Mouse (Mus musculus): Measurements from ENCODE around the gene Rnf157. TPM values are rescaled to one million over a fixed set of nuclear protein-coding genes. Genes with fewer than 3 reads are reported as not detected.
A peak's percentile ranks its signal among the peaks of the same experiment; 100 is the strongest.

Gene Rnf157
- total RNA-seq, 1 experiment: 3.7 TPM

GRCm38 (mm10) chr11:116297017-116297416 lies 115.8 kb downstream of the Rnf157 start:
- no peak overlapping the region for H3K27ac ChIP-seq (ENCODE audit: insufficient read depth, low read depth, low read length, poor library complexity, severe bottlenecking)
- peaks cover 0 to 4% of the 10 kb centered on the region in 2 experiments; a peak in 2 of 4 replicates for H3K4me1 ChIP-seq (ENCODE audit: control insufficient read depth in 2 of 2, insufficient read depth in 2 of 2, low read length in 2 of 2, poor library complexity in 1 of 2)
- no peak for TF ChIP-seq MAFK (IDR thresholded peaks at IDR 0.05; ENCODE audit: insufficient read depth, low read depth, low read length)
- TF ChIP-seq ZNF384 (IDR thresholded peaks at IDR 0.05; ENCODE audit: low read depth, low read length): no peak
- TF ChIP-seq HCFC1 (IDR thresholded peaks at IDR 0.05; ENCODE audit: borderline replicate concordance, insufficient read depth, low read length): no peak
- TF ChIP-seq ZC3H11A (IDR thresholded peaks at IDR 0.05; ENCODE audit: borderline replicate concordance, low read depth, low read length): no peak
- TF ChIP-seq CHD2 (IDR thresholded peaks at IDR 0.05; ENCODE audit: low read depth, low read length): no peak
- H3K36me3 ChIP-seq (ENCODE audit: control insufficient read depth, insufficient read depth, low read length, poor library complexity, severe bottlenecking): no peaks in the 10 kb centered on the region
- no peak overlapping the region for H3K4me3 ChIP-seq (ENCODE audit: insufficient read depth in 1 of 2, low read depth in 1 of 2, low read length in 2 of 2, poor library complexity in 1 of 2, severe bottlenecking in 1 of 2)
- no peaks in the 10 kb centered on the region for H3K9me3 ChIP-seq (ENCODE audit: control insufficient read depth, insufficient read depth, low read depth, low read length)
- DNase-seq (ENCODE audit: low read depth, low spot score): no peak
- in situ Hi-C loops (cut with MboI; ENCODE audit: low sequenced_read_pairs in 2 of 2, unreplicated experiment in 2 of 2): no loop called here
- H3K9ac ChIP-seq (ENCODE audit: insufficient read depth, low read depth, low read length, poor library complexity, severe bottlenecking): no peak overlapping the region

- Histone ChIP-seq H3K4me3 (ENCODE audit: insufficient read depth in 1 of 2, low read depth in 1 of 2, low read length in 2 of 2, poor library complexity in 1 of 2, severe bottlenecking in 1 of 2) (no peak overlapping the region), H3K9me3 (ENCODE audit: control insufficient read depth, insufficient read depth, low read depth, low read length) (no peaks in the 10 kb centered on the region), H3K4me1 (ENCODE audit: control insufficient read depth in 2 of 2, insufficient read depth in 2 of 2, low read length in 2 of 2, poor library complexity in 1 of 2) (peaks cover 0 to 4% of the 10 kb centered on the region in 2 experiments; a peak in 2 of 4 replicates), H3K36me3 (ENCODE audit: control insufficient read depth, insufficient read depth, low read length, poor library complexity, severe bottlenecking) (no peaks in the 10 kb centered on the region), H3K27ac (ENCODE audit: insufficient read depth, low read depth, low read length, poor library complexity, severe bottlenecking) (no peak overlapping the region), H3K9ac (ENCODE audit: insufficient read depth, low read depth, low read length, poor library complexity, severe bottlenecking) (no peak overlapping the region)
- in situ Hi-C loops (cut with MboI; ENCODE audit: low sequenced_read_pairs in 2 of 2, unreplicated experiment in 2 of 2): no loop called here
- TF ChIP-seq MAFK (IDR thresholded peaks at IDR 0.05; ENCODE audit: insufficient read depth, low read depth, low read length) (no peak), ZNF384 (IDR thresholded peaks at IDR 0.05; ENCODE audit: low read depth, low read length) (no peak), HCFC1 (IDR thresholded peaks at IDR 0.05; ENCODE audit: borderline replicate concordance, insufficient read depth, low read length) (no peak)
- DNase-seq (ENCODE audit: low read depth, low spot score): no peak
Measured at GRCm38 (mm10) chr11:116296191-116296734, 116.6 kb downstream of the Rnf157 start.

DNA sequence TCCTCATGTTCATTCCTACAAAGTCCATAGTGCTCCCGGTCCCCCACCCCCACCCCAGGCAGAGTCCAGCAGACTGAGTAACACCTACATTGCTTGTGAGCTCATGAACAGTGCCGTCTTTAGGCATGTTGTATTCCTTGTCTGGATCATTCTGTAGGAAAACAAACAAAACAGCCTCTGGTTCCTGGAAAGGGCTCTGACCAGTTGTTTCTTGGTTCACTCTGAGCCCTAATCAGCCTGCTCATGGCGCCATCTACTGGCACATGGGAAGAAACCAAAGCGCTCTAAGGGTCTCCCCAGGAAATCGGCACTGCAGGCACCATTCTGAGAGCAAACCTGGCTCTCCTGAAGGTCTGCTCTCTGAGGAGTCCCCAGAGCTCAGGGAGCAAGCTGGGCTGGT lies 118.5 kb downstream of the Rnf157 start:
- H3K27ac ChIP-seq (ENCODE audit: insufficient read depth, low read depth, low read length, poor library complexity, severe bottlenecking): no peak overlapping the region
- in situ Hi-C loops (cut with MboI; ENCODE audit: low sequenced_read_pairs in 2 of 2, unreplicated experiment in 2 of 2): no loop called here
- TF ChIP-seq MAFK (IDR thresholded peaks at IDR 0.05; ENCODE audit: insufficient read depth, low read depth, low read length): no peak
- no peak for TF ChIP-seq ZNF384 (IDR thresholded peaks at IDR 0.05; ENCODE audit: low read depth, low read length)
- no peak for TF ChIP-seq CHD2 (IDR thresholded peaks at IDR 0.05; ENCODE audit: low read depth, low read length)
- TF ChIP-seq ZC3H11A (IDR thresholded peaks at IDR 0.05; ENCODE audit: borderline replicate concordance, low read depth, low read length): no peak
- TF ChIP-seq HCFC1 (IDR thresholded peaks at IDR 0.05; ENCODE audit: borderline replicate concordance, insufficient read depth, low read length): no peak
- H3K9ac ChIP-seq (ENCODE audit: insufficient read depth, low read depth, low read length, poor library complexity, severe bottlenecking): no peak overlapping the region
- peaks cover 0 to 4% of the 10 kb centered on the region in 2 experiments; a peak in 2 of 4 replicates for H3K4me1 ChIP-seq (ENCODE audit: control insufficient read depth in 2 of 2, insufficient read depth in 2 of 2, low read length in 2 of 2, poor library complexity in 1 of 2)
- H3K4me3 ChIP-seq (ENCODE audit: insufficient read depth in 1 of 2, low read depth in 1 of 2, low read length in 2 of 2, poor library complexity in 1 of 2, severe bottlenecking in 1 of 2): no peak overlapping the region
- peak; percentile 68 for DNase-seq (ENCODE audit: low read depth, low spot score)
- no peaks in the 10 kb centered on the region for H3K9me3 ChIP-seq (ENCODE audit: control insufficient read depth, insufficient read depth, low read depth, low read length)
- no peaks in the 10 kb centered on the region for H3K36me3 ChIP-seq (ENCODE audit: control insufficient read depth, insufficient read depth, low read length, poor library complexity, severe bottlenecking)

GRCm38 (mm10) chr11:116293538-116294137 lies 119.2 kb downstream of the Rnf157 start:
- Histone ChIP-seq H3K9me3 (ENCODE audit: control insufficient read depth, insufficient read depth, low read depth, low read length) (no peaks in the 10 kb centered on the region), H3K9ac (ENCODE audit: insufficient read depth, low read depth, low read length, poor library complexity, severe bottlenecking) (no peak overlapping the region), H3K36me3 (ENCODE audit: control insufficient read depth, insufficient read depth, low read length, poor library complexity, severe bottlenecking) (peaks cover 3% of the 10 kb centered on the region; the same call in 1 of the 2 replicates), H3K4me3 (ENCODE audit: insufficient read depth in 1 of 2, low read depth in 1 of 2, low read length in 2 of 2, poor library complexity in 1 of 2, severe bottlenecking in 1 of 2) (no peak overlapping the region), H3K27ac (ENCODE audit: insufficient read depth, low read depth, low read length, poor library complexity, severe bottlenecking) (no peak overlapping the region), H3K4me1 (ENCODE audit: control insufficient read depth in 2 of 2, insufficient read depth in 2 of 2, low read length in 2 of 2, poor library complexity in 1 of 2) (peaks cover 0 to 6% of the 10 kb centered on the region in 2 experiments; a peak in 2 of 4 replicates)
- DNase-seq (ENCODE audit: low read depth, low spot score): no peak
- in situ Hi-C loops (cut with MboI; ENCODE audit: low sequenced_read_pairs in 2 of 2, unreplicated experiment in 2 of 2): no loop called here
- TF ChIP-seq MAFK (IDR thresholded peaks at IDR 0.05; ENCODE audit: insufficient read depth, low read depth, low read length) (no peak), HCFC1 (IDR thresholded peaks at IDR 0.05; ENCODE audit: borderline replicate concordance, insufficient read depth, low read length) (no peak)

Data from ES-E14 (cell line).